ENCODE assay signal across 8 mouse cellular contexts in the genomic region with DNA sequence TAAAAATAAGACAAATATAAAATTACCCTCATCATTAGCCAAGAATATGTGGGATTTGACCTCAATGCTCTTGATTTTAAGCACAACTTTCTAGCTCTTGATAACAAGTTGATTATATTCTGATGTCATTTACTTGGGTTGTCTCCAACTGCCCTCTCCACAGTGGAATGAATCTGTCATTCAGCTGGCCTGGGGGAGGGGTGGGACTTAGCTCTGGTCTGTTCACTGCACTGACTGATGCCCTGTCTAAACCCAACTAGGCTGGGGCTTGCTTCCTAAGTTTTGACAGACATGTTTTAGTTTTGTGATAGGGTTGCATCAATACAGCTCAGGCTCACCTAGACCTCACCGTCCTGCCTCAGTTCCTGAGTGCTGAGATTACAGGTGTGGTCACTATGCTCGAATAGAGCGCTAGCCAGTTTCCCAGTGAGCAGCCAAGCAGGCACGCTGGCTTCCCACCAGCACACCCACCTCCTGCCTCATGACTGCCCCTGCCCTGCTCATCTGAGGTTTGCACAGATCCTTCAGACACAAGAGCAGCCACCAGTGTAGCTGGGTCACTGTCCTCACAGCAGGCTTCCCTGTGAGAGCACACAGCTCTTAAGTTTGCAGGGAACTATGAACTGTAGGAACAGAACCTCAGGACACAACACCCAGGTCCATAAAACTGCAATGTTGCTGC.
DNase-seq lines count a peak whose midpoint lies in the region; ATAC-seq and TF ChIP-seq lines count a peak whose summit lies in the region.
"Had no signal": no experiment of that assay in that cellular context is flagged by ENCODE, and none has a peak within 500 bp of the region (broad histone marks: within the 10 kb centered on the region; RNA-seq: fewer than 3 reads in every experiment).

No protein-coding gene starts in this region.

- DNase-seq in hindbrain, embryonic 10.5 days (ENCODE audit: low spot score), result no peak
- no peak for DNase-seq in spleen, adult 2 months (ENCODE audit: low read depth in 1 of 2, low spot score in 2 of 2)
- no peak for DNase-seq in spleen, adult 12 weeks (ENCODE audit: low spot score)
- DNase-seq in thymus, postnatal 10 days (ENCODE audit: low spot score in 2 of 2), result no peak
- no peak for DNase-seq in gastrocnemius, postnatal 14 days
- DNase-seq: liver, embryonic 13.5 days had no signal

- H3K4me1 ChIP-seq in hindbrain, embryonic 10.5 days (replicated peaks), result peaks cover 5% of the 10 kb centered on the region; the same call in 1 of the 2 replicates
- H3K4me1 ChIP-seq in hindbrain, embryonic 16.5 days (ENCODE audit: control insufficient read depth, insufficient read depth, low read depth, low read length), result peaks cover 5% of the 10 kb centered on the region
- H3K4me1 ChIP-seq in spleen, adult 2 months (ENCODE audit: control insufficient read depth, insufficient read depth, insufficient read length), result peaks cover 33% of the 10 kb centered on the region
- H3K4me1 ChIP-seq in hindbrain, embryonic 12.5 days, result peaks cover 15% of the 10 kb centered on the region; the same call in 1 of the 2 replicates
- H3K4me1 ChIP-seq: liver, embryonic 13.5 days had no signal

- TF ChIP-seq CTCF in spleen, adult 2 months (IDR thresholded peaks at IDR 0.05; ENCODE audit: extremely low read depth, insufficient read depth, insufficient read length, insufficient replicate concordance), result no peak

- H3K9me3 ChIP-seq in hindbrain, embryonic 10.5 days, result no peaks in the 10 kb centered on the region
- H3K9me3 ChIP-seq in hindbrain, embryonic 16.5 days (ENCODE audit: control insufficient read depth, low read length), result no peaks in the 10 kb centered on the region
- H3K9me3 ChIP-seq in hindbrain, embryonic 12.5 days (replicated peaks), result no peaks in the 10 kb centered on the region
- H3K9me3 ChIP-seq: liver, embryonic 13.5 days had no signal

- no peaks in the 10 kb centered on the region for H3K27me3 ChIP-seq in hindbrain, embryonic 10.5 days (ENCODE audit: insufficient read depth, poor library complexity, severe bottlenecking)
- no peaks in the 10 kb centered on the region for H3K27me3 ChIP-seq in hindbrain, embryonic 16.5 days (replicated peaks; ENCODE audit: control insufficient read depth, insufficient read depth, low read length)
- H3K27me3 ChIP-seq in spleen, adult 2 months (ENCODE audit: control insufficient read depth, insufficient read depth, low read length), result no peaks in the 10 kb centered on the region
- no peaks in the 10 kb centered on the region for H3K27me3 ChIP-seq in hindbrain, embryonic 12.5 days
- H3K27me3 ChIP-seq: liver, embryonic 13.5 days had no signal

- 0 out of 2 replicates have a peak overlapping the region, but pooled peaks have one; percentile 29 for H3K27ac ChIP-seq in hindbrain, embryonic 10.5 days
- H3K27ac ChIP-seq in hindbrain, embryonic 16.5 days (ENCODE audit: low read depth, low read length), result no peak overlapping the region; the same call in 1 of the 2 replicates
- peak overlapping the region; percentile 2; the same call in 1 of the 2 replicates for H3K27ac ChIP-seq in spleen, adult 2 months (ENCODE audit: insufficient read depth, low read length)
- peak overlapping the region; percentile 48; the same call in 1 of the 2 replicates for H3K27ac ChIP-seq in hindbrain, embryonic 12.5 days
- H3K27ac ChIP-seq: liver, embryonic 13.5 days had no signal

- WGBS in hindbrain, embryonic 10.5 days, result 85% methylated on average over 4 of the region's 4 CpGs
- 69% methylated on average over 4 of the region's 4 CpGs for WGBS in hindbrain, embryonic 16.5 days
- 54% methylated on average over 4 of the region's 4 CpGs for WGBS in spleen, adult 2 months
- 89% methylated on average over 4 of the region's 4 CpGs for WGBS in hindbrain, embryonic 12.5 days

- intact Hi-C loops in gastrocnemius, postnatal 14 days (cut with DNase I; ENCODE audit: low total_unique reads), result no loop called here

- ATAC-seq in hindbrain, embryonic 16.5 days, result no peak
- ATAC-seq in hindbrain, embryonic 12.5 days (ENCODE audit: low FRiP score), result peak; percentile 60; the same call in 1 of the 2 replicates

- H3K4me2 ChIP-seq in hindbrain, embryonic 16.5 days (ENCODE audit: low read length), result no peak overlapping the region
- H3K4me2 ChIP-seq in hindbrain, embryonic 12.5 days (replicated peaks), result no peak overlapping the region
- H3K4me2 ChIP-seq: liver, embryonic 13.5 days had no signal

- H3K9ac ChIP-seq in hindbrain, embryonic 16.5 days (ENCODE audit: low read depth, low read length), result no peak overlapping the region
- H3K9ac ChIP-seq in hindbrain, embryonic 12.5 days, result no peak overlapping the region
- H3K9ac ChIP-seq: liver, embryonic 13.5 days had no signal

- H3K36me3 ChIP-seq in hindbrain, embryonic 10.5 days, result peaks cover 97% of the 10 kb centered on the region
- H3K36me3 ChIP-seq in hindbrain, embryonic 16.5 days (ENCODE audit: control insufficient read depth, insufficient read depth, low read length), result peaks cover 16% of the 10 kb centered on the region
- H3K36me3 ChIP-seq in spleen, adult 2 months (ENCODE audit: control insufficient read depth, insufficient read depth, low read length), result peaks cover 15% of the 10 kb centered on the region
- peaks cover 59% of the 10 kb centered on the region for H3K36me3 ChIP-seq in hindbrain, embryonic 12.5 days

- TF ChIP-seq POLR2A in spleen, adult 2 months (IDR thresholded peaks at IDR 0.05; ENCODE audit: low read depth, low read length), result no peak

- H3K4me3 ChIP-seq in hindbrain, embryonic 10.5 days, result no peak overlapping the region
- H3K4me3 ChIP-seq in hindbrain, embryonic 16.5 days (ENCODE audit: low read length), result no peak overlapping the region
- H3K4me3 ChIP-seq in spleen, adult 2 months (ENCODE audit: extremely low read depth, insufficient read depth, insufficient read length), result no peak overlapping the region
- H3K4me3 ChIP-seq in hindbrain, embryonic 12.5 days, result no peak overlapping the region
- H3K4me3 ChIP-seq: liver, embryonic 13.5 days had no signal
